Mouse (Mus musculus): ENCODE data around the gene Spon2. TPM values are rescaled to one million over a fixed set of nuclear protein-coding genes. Genes with fewer than 3 reads are reported as not detected.

Spon2 gene
- polyA plus RNA-seq, 1 experiment from 2014 or later: 37.3 TPM

DNA sequence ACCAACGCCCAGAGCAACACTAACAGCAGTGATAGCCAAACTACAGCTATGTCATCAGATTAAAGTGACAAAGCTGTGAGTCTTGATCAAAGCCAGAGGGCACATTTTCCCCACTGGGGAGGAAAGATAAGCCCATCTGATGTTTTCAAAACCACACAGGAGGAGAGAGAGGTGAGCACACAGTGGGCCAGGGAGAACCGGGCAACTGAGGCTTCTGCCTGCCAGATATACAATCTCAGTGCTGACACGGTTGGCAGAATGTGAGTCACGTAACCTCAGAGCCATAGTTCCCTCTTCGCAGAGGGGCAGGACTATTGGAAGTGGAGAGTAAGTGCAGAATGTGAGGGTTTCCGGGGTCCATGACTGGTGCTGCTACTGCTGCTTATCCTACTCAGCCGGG lies 24.7 kb downstream of the Spon2 start:
- 51% methylated on average over 7 of the region's 7 CpGs for WGBS
- Histone ChIP-seq H3K4me3 (no peak overlapping the region), H3K27ac (no peak overlapping the region), H3K4me2 (no peak overlapping the region), H3K9me3 (no peaks in the 10 kb centered on the region), H3K36me3 (no peaks in the 10 kb centered on the region), H3K4me1 (no peaks in the 10 kb centered on the region), H3K27me3 (no peaks in the 10 kb centered on the region), H3K9ac (no peak overlapping the region)
- no peak for ATAC-seq (ENCODE audit: insufficient number of reproducible peaks, low FRiP score, low TSS enrichment, low read depth)

Other genes starting within 250 kb of the Spon2 start
- gene Ywhah, start 199.6 kb downstream of the Spon2 start, polyA plus RNA-seq (2015; fragmentation: Nextera tagmentation; extraction: Ambion mirVana): 363 and 383 TPM in 2 replicates
- 3.4 TPM in 2 replicates for gene Slc5a1, start 114.2 kb downstream of the Spon2 start, polyA plus RNA-seq (2015; fragmentation: Nextera tagmentation; extraction: Ambion mirVana)
- gene Ctbp1, start 56.5 kb upstream of the Spon2 start, polyA plus RNA-seq (2015; fragmentation: Nextera tagmentation; extraction: Ambion mirVana): 295 and 316 TPM in 2 replicates
- 114 and 119 TPM in 2 replicates for gene Maea, start 117.1 kb upstream of the Spon2 start, polyA plus RNA-seq (2015; fragmentation: Nextera tagmentation; extraction: Ambion mirVana)
- 10.3 and 10.6 TPM in 2 replicates for gene Uvssa, start 160.1 kb upstream of the Spon2 start, polyA plus RNA-seq (2015; fragmentation: Nextera tagmentation; extraction: Ambion mirVana)
- not detected in 2 replicates for gene Nkx1-1, start 215.5 kb upstream of the Spon2 start, polyA plus RNA-seq (2015; fragmentation: Nextera tagmentation; extraction: Ambion mirVana)